Mouse (Mus musculus) MEL (cell line): Measurements from ENCODE around the gene Sorcs2. TPM values are rescaled to one million over a fixed set of nuclear protein-coding genes. Genes with fewer than 3 reads are reported as not detected.

Experiments
- DNase-seq: peaks from one replicate; pipeline ENCODE4 v3.0.0; 2011; ENCODE audit warnings: low read depth, low spot score
- H3K27ac ChIP-seq: 2 replicates; pipeline ENCODE4 v1.5.1; 2012; ENCODE audit warnings: low read depth, mild to moderate bottlenecking, control low read depth, low read length, moderate library complexity; ENCODE audit not compliant: control insufficient read depth
- H3K27me3 ChIP-seq, 2 experiments: fragments of 150-350 bp in 1 of 2; sonication (generic) in 1 of 2; 2 replicates each; pipeline ENCODE4 v1.6.1; 2012; ENCODE audit warnings: low read length in 2 of 2, mild to moderate bottlenecking in 2 of 2, improper control_type of control experiment in 1 of 2, moderate library complexity in 1 of 2; ENCODE audit not compliant: insufficient read depth in 2 of 2, control insufficient read depth in 1 of 2
- H3K36me3 ChIP-seq, 2 experiments: 2 replicates each; pipeline ENCODE4 v1.6.1; 2012 to 2014; ENCODE audit warnings: low read length in 2 of 2, improper control_type of control experiment in 1 of 2, inconsistent platforms in 1 of 2, mild to moderate bottlenecking in 1 of 2; ENCODE audit not compliant: insufficient read depth in 2 of 2, control insufficient read depth in 1 of 2
- H3K4me1 ChIP-seq, 2 experiments: fragments of 150-350 bp in 1 of 2; sonication (generic) in 1 of 2; 2 replicates each; pipeline ENCODE4 v1.6.1; 2012; ENCODE audit warnings: low read length in 2 of 2, improper control_type of control experiment in 1 of 2, mild to moderate bottlenecking in 1 of 2; ENCODE audit not compliant: insufficient read depth in 2 of 2, control insufficient read depth in 1 of 2
- H3K4me3 ChIP-seq, 2 experiments: fragments of 150-350 bp in 1 of 2; sonication (generic) in 1 of 2; 2 replicates each; pipeline ENCODE4 v1.5.1; 2012; ENCODE audit warnings: low read depth in 2 of 2, low read length in 2 of 2, mild to moderate bottlenecking in 2 of 2, moderate library complexity in 2 of 2, control low read depth in 1 of 2, improper control_type of control experiment in 1 of 2; ENCODE audit not compliant: control insufficient read depth in 1 of 2, insufficient read depth in 1 of 2
- H3K79me2 ChIP-seq: 2 replicates; pipeline ENCODE4 v1.6.1; 2012; ENCODE audit warnings: mild to moderate bottlenecking, low read length, moderate library complexity; ENCODE audit not compliant: control insufficient read depth, poor library complexity, insufficient read depth
- H3K9ac ChIP-seq: 2 replicates; pipeline ENCODE4 v1.6.1; 2012; ENCODE audit warnings: low read depth, mild to moderate bottlenecking, control low read depth, low read length, moderate library complexity; ENCODE audit not compliant: control insufficient read depth, poor library complexity, severe bottlenecking
- H3K9me3 ChIP-seq: fragments of 150-350 bp; sonication (generic); replicated peaks from 2 replicates; pipeline ENCODE4 v1.6.1; 2012; ENCODE audit warnings: mild to moderate bottlenecking, low read length, improper control_type of control experiment, moderate library complexity; ENCODE audit not compliant: insufficient read depth
- BHLHE40 ChIP-seq: IDR thresholded peaks from 2 replicates; pipeline ENCODE4 v1.6.1; 2012; ENCODE audit warnings: low read depth, mild to moderate bottlenecking, inconsistent platforms, low read length, improper control_type of control experiment, borderline replicate concordance
- CTCF ChIP-seq, 3 experiments: IDR thresholded peaks in 2 of 3; conservative IDR thresholded peaks in 1 of 3; 2 replicates each; pipeline ENCODE4 v1.5.1; 2011 to 2012; ENCODE audit warnings: low read length in 3 of 3, low read depth in 2 of 3, mild to moderate bottlenecking in 2 of 3, improper control_type of control experiment in 1 of 3, inconsistent platforms in 1 of 3, mixed read lengths in 1 of 3, moderate library complexity in 1 of 3; ENCODE audit not compliant: control insufficient read depth in 1 of 3, insufficient read depth in 1 of 3, poor library complexity in 1 of 3, severe bottlenecking in 1 of 3
- E2F4 ChIP-seq: IDR thresholded peaks from 2 replicates; pipeline ENCODE4 v1.6.1; 2011; ENCODE audit warnings: low read depth, low read length, improper control_type of control experiment, borderline replicate concordance
- ELF1 ChIP-seq: IDR thresholded peaks from 2 replicates; pipeline ENCODE4 v1.6.1; 2014; ENCODE audit warnings: low read depth, mild to moderate bottlenecking, inconsistent platforms, low read length, improper control_type of control experiment, moderate library complexity
- EP300 ChIP-seq, 2 experiments: IDR thresholded peaks; 2 replicates each; pipeline ENCODE4 v1.6.1; 2011; ENCODE audit warnings: improper control_type of control experiment in 2 of 2, low read length in 2 of 2, low read depth in 1 of 2, mild to moderate bottlenecking in 1 of 2
- GATA1 ChIP-seq: IDR thresholded peaks from 2 replicates; pipeline ENCODE4 v1.6.1; 2011; ENCODE audit warnings: low read depth, low read length, improper control_type of control experiment
- HCFC1 ChIP-seq: IDR thresholded peaks from 2 replicates; pipeline ENCODE4 v1.6.1; 2012; ENCODE audit warnings: low read depth, mild to moderate bottlenecking, inconsistent platforms, low read length, improper control_type of control experiment, moderate library complexity
- MEF2A ChIP-seq: IDR thresholded peaks from 2 replicates; pipeline ENCODE4 v1.6.1; 2014; ENCODE audit warnings: low read depth, mild to moderate bottlenecking, inconsistent platforms, low read length, improper control_type of control experiment; ENCODE audit not compliant: poor library complexity, insufficient replicate concordance, severe bottlenecking; ENCODE audit errors: extremely low read depth
- MXI1 ChIP-seq: IDR thresholded peaks from 2 replicates; pipeline ENCODE4 v1.6.1; 2011; ENCODE audit warnings: mild to moderate bottlenecking, low read depth, low read length, improper control_type of control experiment
- POLR2AphosphoS2 ChIP-seq: IDR thresholded peaks from 2 replicates; pipeline ENCODE4 v1.6.1; 2011; ENCODE audit warnings: low read length, improper control_type of control experiment
- RAD21 ChIP-seq: IDR thresholded peaks from 2 replicates; pipeline ENCODE4 v1.6.1; 2011; ENCODE audit warnings: mild to moderate bottlenecking, low read depth, low read length, improper control_type of control experiment
- TBP ChIP-seq: IDR thresholded peaks from 2 replicates; pipeline ENCODE4 v1.8.0; 2011; ENCODE audit warnings: low read depth, low read length, improper control_type of control experiment
- TCF12 ChIP-seq: IDR thresholded peaks from 2 replicates; pipeline ENCODE4 v1.6.1; 2014; ENCODE audit warnings: low read depth, mild to moderate bottlenecking, inconsistent platforms, low read length, improper control_type of control experiment, moderate library complexity
- polyA plus RNA-seq, 2 experiments: library from polyadenylated mRNA; stranded (reverse) in 1 of 2; unstranded in 1 of 2; fragments of >175 nt in 1 of 2; fragments of >200 nt in 1 of 2; gene quantifications; 2 replicates each; pipeline versions ENCODE4 v1.2.1 to v1.2.4; 2012; ENCODE audit warnings: low replicate concordance in 2 of 2, low read depth in 1 of 2; ENCODE audit not compliant: insufficient read length in 2 of 2, insufficient read depth in 1 of 2, missing spikeins in 1 of 2
- total RNA-seq: library from RNA; depleted of rRNA; stranded (reverse); fragments of 300-350 nt; gene quantifications from 2 replicates; pipeline ENCODE4 v1.2.3, GENCODE M21; 2012

Gene Sorcs2
- total and polyA plus RNA-seq, 3 experiments = not detected

DNA sequence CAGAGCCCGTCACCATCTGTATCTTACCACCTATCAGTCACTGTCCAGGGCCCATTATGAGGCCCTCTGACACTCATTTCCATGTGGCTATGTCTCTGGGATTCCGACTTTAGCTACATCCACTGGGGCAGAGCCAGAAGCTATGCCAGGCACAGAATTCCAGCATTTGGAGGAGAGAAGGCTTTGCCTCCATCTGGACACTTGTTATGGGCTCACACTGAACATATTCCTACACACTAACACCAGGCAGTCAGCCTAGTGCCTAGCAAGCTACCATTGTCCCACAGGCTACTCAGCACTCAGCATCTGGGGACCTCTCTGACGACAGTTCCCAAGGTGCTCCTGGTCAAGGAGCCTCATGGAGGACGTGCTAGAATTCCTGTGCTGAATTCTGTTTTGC lies 372.9 kb downstream of the Sorcs2 start:
- no peak overlapping the region for H3K27ac ChIP-seq
- DNase-seq = no peak
- H3K4me1 ChIP-seq = no peaks in the 10 kb centered on the region

DNA sequence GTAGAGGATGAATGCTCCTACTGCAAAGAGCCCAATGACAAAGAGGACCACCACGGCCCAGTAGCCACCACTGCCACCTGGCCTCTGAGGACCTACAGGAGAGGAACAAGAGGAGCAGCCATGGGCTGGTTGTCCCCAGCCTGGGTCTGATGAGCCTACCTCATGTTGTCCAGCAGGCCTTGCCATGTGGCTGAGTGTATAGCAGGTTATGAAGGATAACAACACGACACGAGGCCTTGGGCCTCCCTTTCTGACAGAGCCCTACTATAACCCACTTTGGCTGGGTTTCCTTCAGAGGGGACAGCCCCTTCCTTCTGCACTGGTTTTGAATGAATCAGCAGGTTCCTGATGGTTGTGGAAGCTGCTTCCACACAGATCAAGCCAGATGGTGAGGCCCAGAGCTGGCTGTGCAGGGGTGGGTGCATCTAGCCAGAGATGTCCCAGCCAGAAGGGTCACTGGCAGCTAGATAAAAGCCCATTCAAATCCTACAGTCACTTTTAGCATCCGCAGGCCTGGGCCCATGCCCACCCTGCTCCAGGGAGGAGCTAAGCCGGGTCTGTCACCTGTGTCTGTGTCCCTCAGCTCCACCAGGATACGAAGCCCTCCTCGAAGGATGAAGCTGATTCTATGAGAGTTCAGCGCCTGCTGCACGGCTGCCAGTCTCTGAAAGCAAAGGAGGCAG lies 373.8 kb downstream of the Sorcs2 start:
- DNase-seq = no peak
- Histone ChIP-seq H3K9ac (no peak overlapping the region), H3K27ac (no peak overlapping the region), H3K4me3 (no peak overlapping the region), H3K9me3 (no peaks in the 10 kb centered on the region), H3K4me1 (no peaks in the 10 kb centered on the region), H3K79me2 (no peaks in the 10 kb centered on the region), H3K36me3 (no peaks in the 10 kb centered on the region), H3K27me3 (no peaks in the 10 kb centered on the region)
- TF ChIP-seq TBP (no peak), MXI1 (no peak), MEF2A (no peak), TCF12 (no peak), RAD21 (no peak), GATA1 (no peak)

More for the DNA sequence above, 372.9 kb downstream of the Sorcs2 start:
- Histone ChIP-seq H3K79me2 (no peaks in the 10 kb centered on the region), H3K4me3 (no peak overlapping the region), H3K27me3 (no peaks in the 10 kb centered on the region), H3K9me3 (no peaks in the 10 kb centered on the region), H3K9ac (no peak overlapping the region), H3K36me3 (no peaks in the 10 kb centered on the region)
- TF ChIP-seq POLR2AphosphoS2 (no peak), E2F4 (no peak), CTCF (IDR thresholded peaks at IDR 0.05 in 2 of 3, conservative IDR thresholded peaks at IDR 0.05 in 1 of 3; ENCODE audit: control insufficient read depth in 1 of 3, insufficient read depth in 1 of 3, low read depth in 2 of 3, low read length in 3 of 3, poor library complexity in 1 of 3, severe bottlenecking in 1 of 3) (no peak)
- TF ChIP-seq, all 39 proteins: peak for 0

DNA sequence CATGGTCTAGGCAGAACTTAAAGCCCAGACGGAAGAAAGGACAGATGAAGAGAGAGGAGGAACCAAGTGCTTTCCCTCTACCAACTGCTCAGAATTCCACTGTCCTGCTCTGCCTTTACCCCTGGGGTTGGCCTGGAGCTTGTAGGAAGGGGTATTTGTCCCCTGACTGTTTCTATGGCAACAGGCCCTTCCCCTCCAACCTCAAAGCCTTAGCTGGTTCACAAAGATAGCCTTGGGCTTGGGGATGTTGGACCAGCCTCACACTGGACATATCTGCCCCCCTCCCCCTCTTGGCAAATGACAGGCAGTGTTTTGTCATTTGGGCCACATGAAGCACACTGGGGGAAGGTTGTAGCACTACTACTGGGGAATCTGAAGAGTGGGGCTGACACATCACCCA lies 375.6 kb downstream of the Sorcs2 start:
- no peak overlapping the region for H3K9ac ChIP-seq
- DNase-seq = no peak
- no peaks in the 10 kb centered on the region for H3K27me3 ChIP-seq
- H3K79me2 ChIP-seq = no peaks in the 10 kb centered on the region
- H3K27ac ChIP-seq = no peak overlapping the region
- no peaks in the 10 kb centered on the region for H3K36me3 ChIP-seq
- no peaks in the 10 kb centered on the region for H3K4me1 ChIP-seq
- no peak overlapping the region for H3K4me3 ChIP-seq
- TF ChIP-seq HCFC1 (no peak), ELF1 (no peak), EP300 (IDR thresholded peaks at IDR 0.05; ENCODE audit: low read depth in 1 of 2, low read length in 2 of 2) (no peak), BHLHE40 (no peak)
- no peaks in the 10 kb centered on the region for H3K9me3 ChIP-seq
